Mouse (Mus musculus) embryonic facial prominence, embryonic 10.5 days (tissue): ENCODE measurements at regions not wholly inside any gene's neighbourhood (a gene's known extent, or its start where the extent isn't known, plus 50 kb on each side); places are given as distances from the start of the nearest gene placed in this dataset.
"Not testable (repeated sequence)": the region's sequence is repeated elsewhere in the genome, so short reads cannot be mapped to it uniquely, and the experiment has no call there.

Source experiments
- DNase-seq: peaks from one replicate; pipeline ENCODE4 v3.0.0-alpha.2; 2017; ENCODE audit warnings: low spot score
- H3K27ac ChIP-seq: fragments of 300-500 bp; sonication (generic); replicated peaks from 2 replicates; pipeline ENCODE4 v1.5.1; 2016; ENCODE audit warnings: mild to moderate bottlenecking
- H3K27me3 ChIP-seq: fragments of 300-500 bp; sonication (generic); replicated peaks from 2 replicates; pipeline ENCODE4 v1.6.1; 2016; ENCODE audit warnings: low read depth, mild to moderate bottlenecking; ENCODE audit not compliant: poor library complexity, severe bottlenecking
- H3K36me3 ChIP-seq: fragments of 300-500 bp; sonication (generic); replicated peaks from 2 replicates; pipeline ENCODE4 v1.6.1; 2016; ENCODE audit warnings: mild to moderate bottlenecking, moderate library complexity
- H3K4me1 ChIP-seq: fragments of 300-500 bp; sonication (generic); 2 replicates; pipeline ENCODE4 v1.6.1; 2016
- H3K4me3 ChIP-seq: fragments of 300-500 bp; sonication (generic); 2 replicates; pipeline ENCODE4 v1.5.1; 2016; ENCODE audit warnings: mild to moderate bottlenecking, moderate library complexity
- H3K9me3 ChIP-seq: fragments of 300-500 bp; sonication (generic); 2 replicates; pipeline ENCODE4 v1.6.1; 2016; ENCODE audit warnings: mild to moderate bottlenecking
- WGBS: fragments of 180-500 bp; shearing (Covaris S2); methylation state at CpG from one replicate; pipeline ENCODE4 v1.1.7; 2016; 5-methylcytosine and 5-hydroxymethylcytosine counted together

DNA sequence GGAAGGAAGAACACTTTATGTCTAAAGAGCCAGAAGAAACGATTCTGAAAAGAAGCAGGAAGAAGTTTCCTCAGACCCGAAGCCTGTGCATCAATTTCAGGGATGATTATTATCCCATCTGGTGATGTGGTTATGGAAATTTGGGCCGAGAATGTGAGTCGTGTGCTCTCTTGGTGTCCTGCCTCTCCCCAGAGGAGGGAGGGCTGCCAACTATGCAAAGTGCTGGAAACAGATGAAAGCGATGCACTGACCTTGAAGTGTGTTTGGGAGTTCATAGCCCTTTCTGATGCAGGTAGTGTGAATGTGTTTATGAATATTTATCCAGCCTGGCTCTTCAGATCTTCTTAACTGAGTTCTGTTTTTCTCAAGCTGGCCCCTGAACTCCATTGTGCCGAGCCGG lies 59.8 kb upstream of the Emcn start:
- Histone ChIP-seq H3K27ac (no peak overlapping the region), H3K27me3 (no peaks in the 10 kb centered on the region), H3K36me3 (no peaks in the 10 kb centered on the region), H3K9me3 (no peaks in the 10 kb centered on the region), H3K4me1 (no peaks in the 10 kb centered on the region), H3K4me3 (no peak overlapping the region)
- 89% methylated on average over 7 of the region's 7 CpGs for WGBS
- DNase-seq: no peak

DNA sequence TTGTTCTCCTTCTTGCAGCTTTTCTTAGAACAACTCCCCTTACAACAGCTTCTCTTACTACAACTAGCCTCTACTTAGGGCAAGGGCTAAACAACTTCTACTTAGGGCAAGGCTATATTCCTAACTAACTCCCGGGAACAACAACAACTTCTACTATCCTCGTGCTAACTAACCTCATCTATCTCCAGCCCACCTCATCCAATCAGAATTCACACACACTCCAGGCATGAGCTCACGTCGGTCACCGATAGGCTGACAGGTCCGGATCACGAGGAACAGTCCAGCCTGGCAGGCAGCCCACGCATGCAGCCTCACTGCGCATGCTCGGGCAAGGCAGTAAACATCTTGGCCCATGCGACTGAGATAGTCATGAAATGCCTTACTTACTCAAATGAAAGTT lies 53.3 kb upstream of the Emcn start:
- not testable (repeated sequence) for H3K4me3 ChIP-seq

DNA sequence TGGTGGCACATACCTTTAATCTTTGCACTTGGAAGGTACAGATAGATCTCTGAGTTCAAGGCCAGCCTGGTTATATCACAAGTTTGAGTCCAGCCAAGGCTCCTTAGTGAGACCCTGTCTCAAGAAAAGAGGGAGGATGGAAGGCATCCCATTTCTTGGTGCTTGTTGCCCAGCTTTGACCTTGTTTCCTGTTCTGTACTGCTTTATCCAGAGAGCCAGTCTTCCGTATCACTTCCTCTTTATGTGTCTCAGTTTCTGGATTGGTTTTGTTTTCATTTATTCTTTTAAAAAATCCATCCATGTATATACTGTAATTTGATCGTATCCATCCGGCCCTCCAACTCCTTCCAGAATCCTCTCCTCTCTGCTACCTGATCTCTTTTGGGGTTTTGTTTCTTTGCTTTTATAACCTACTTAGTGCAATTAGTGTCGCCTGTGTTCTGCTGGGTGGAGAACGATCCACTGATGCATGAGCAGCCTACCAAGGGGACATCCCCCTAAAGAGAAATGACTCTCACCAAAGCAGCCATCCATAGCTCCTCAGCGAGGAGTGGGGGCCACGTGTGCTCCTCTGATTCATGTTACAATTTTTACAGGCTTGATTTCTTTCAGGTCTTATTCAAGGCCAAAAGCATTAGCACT lies 52.4 kb upstream of the Emcn start:
- Histone ChIP-seq H3K4me3 (no peak overlapping the region), H3K27me3 (no peaks in the 10 kb centered on the region), H3K27ac (no peak overlapping the region), H3K9me3 (no peaks in the 10 kb centered on the region), H3K4me1 (0 out of 2 replicates have a peak, but pooled peaks cover 4% of the 10 kb centered on the region), H3K36me3 (no peaks in the 10 kb centered on the region)
- no peak for DNase-seq
- WGBS: 70% methylated on average over 7 of the region's 7 CpGs

More for the DNA sequence above, 53.3 kb upstream of the Emcn start:
- WGBS: 93% methylated on average over 11 of the region's 11 CpGs
- not testable (repeated sequence) for H3K36me3 ChIP-seq, DNase-seq, H3K4me1 ChIP-seq, H3K27me3 ChIP-seq, H3K27ac ChIP-seq, H3K9me3 ChIP-seq

DNA sequence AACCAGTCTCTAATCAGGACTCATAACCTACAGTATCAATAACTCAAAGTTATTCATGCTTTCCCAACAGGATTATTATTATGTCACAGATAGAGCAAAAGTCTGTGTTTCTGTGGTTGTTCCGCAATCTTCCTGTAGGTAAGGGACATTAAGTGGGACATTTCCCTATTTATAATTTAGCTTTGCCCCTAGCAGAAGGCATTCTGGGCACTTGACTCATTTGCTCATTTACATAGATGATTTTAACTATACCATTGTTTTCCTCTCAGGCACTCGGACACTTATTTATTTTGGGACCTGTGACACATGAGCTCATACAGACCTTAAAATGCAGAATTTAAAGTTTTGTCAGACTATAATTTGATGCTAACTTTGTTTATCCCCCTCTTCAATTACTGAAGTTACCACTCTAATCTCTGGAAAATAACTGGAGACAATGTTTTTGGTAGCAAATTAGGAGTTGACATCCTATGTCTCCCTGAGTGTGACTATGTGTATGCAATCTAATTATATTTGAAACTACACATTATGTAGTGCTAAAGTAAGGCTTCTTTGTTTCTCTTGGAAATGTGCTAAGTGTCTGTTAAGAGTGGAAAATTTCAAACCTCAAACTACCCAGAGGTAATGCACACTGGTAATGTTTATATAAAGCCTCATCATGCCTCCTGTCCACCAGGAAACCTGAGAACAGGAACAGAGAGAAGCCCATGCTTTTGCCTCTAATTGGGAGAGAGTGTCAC lies 51.8 kb upstream of the Emcn start:
- Histone ChIP-seq H3K27me3 (no peaks in the 10 kb centered on the region), H3K4me1 (0 out of 2 replicates have a peak, but pooled peaks cover 4% of the 10 kb centered on the region), H3K4me3 (no peak overlapping the region), H3K36me3 (no peaks in the 10 kb centered on the region), H3K27ac (no peak overlapping the region), H3K9me3 (no peaks in the 10 kb centered on the region)
- DNase-seq: no peak
- WGBS: 85% methylated on average over 2 of the region's 2 CpGs

DNA sequence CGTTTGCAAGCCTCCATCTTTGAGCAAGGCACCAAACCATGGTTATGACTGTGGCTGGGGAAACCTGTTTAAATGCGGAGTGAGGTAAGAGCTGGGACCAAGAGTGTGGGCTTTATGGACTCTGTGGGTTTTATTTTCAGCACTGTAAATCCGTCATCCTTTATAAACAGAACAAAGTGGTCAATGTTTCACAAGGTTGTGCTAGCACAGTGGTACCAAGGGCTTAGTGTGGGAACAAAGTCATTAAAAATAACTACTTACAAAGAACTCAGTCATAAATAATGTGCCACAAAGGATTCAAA lies 51.2 kb upstream of the Emcn start:
- no peak for DNase-seq
- Histone ChIP-seq H3K27ac (no peak overlapping the region), H3K4me3 (no peak overlapping the region), H3K4me1 (0 out of 2 replicates have a peak, but pooled peaks cover 4% of the 10 kb centered on the region), H3K36me3 (no peaks in the 10 kb centered on the region), H3K9me3 (no peaks in the 10 kb centered on the region), H3K27me3 (no peaks in the 10 kb centered on the region)
- WGBS: 72% methylated on average over 3 of the region's 3 CpGs
